Mouse (Mus musculus): Measurements from ENCODE around the gene Tap2. TPM values are rescaled to one million over a fixed set of nuclear protein-coding genes. Genes with fewer than 3 reads are reported as not detected.

Tap2 gene
- polyA plus RNA-seq, 1 experiment: 56.6 TPM

GRCm38 (mm10) chr17:34261502-34261901 lies 58.2 kb downstream of the Tap2 start:
- TF ChIP-seq CTCF (IDR thresholded peaks at IDR 0.05; ENCODE audit: low read depth, low read length) (no peak), POLR2A (IDR thresholded peaks at IDR 0.05; ENCODE audit: borderline replicate concordance, low read depth, low read length) (no peak)
- Histone ChIP-seq H3K27ac (ENCODE audit: insufficient read depth, low read depth, low read length) (no peak overlapping the region), H3K4me3 (ENCODE audit: insufficient read depth, low read length) (no peak overlapping the region), H3K4me1 (ENCODE audit: control insufficient read depth, insufficient read depth, low read length) (peaks cover 16% of the 10 kb centered on the region; the same call in 1 of the 2 replicates)

- Histone ChIP-seq H3K4me1 (ENCODE audit: control insufficient read depth, insufficient read depth, low read length) (peaks cover 13% of the 10 kb centered on the region; the same call in 1 of the 2 replicates), H3K4me3 (ENCODE audit: insufficient read depth, low read length) (peak overlapping the region; percentile 66), H3K27ac (ENCODE audit: insufficient read depth, low read depth, low read length) (no peak overlapping the region)
- TF ChIP-seq CTCF (IDR thresholded peaks at IDR 0.05; ENCODE audit: low read depth, low read length) (no peak), POLR2A (IDR thresholded peaks at IDR 0.05; ENCODE audit: borderline replicate concordance, low read depth, low read length) (no peak)
Measured at GRCm38 (mm10) chr17:34263068-34263467, 59.7 kb downstream of the Tap2 start.

GRCm38 (mm10) chr17:34263811-34264371 lies 60.6 kb downstream of the Tap2 start:
- Histone ChIP-seq H3K4me1 (ENCODE audit: control insufficient read depth, insufficient read depth, low read length) (peaks cover 13% of the 10 kb centered on the region; the same call in 1 of the 2 replicates), H3K4me3 (ENCODE audit: insufficient read depth, low read length) (peak overlapping the region; percentile 66), H3K27ac (ENCODE audit: insufficient read depth, low read depth, low read length) (no peak overlapping the region)
- TF ChIP-seq CTCF (IDR thresholded peaks at IDR 0.05; ENCODE audit: low read depth, low read length) (no peak), POLR2A (IDR thresholded peaks at IDR 0.05; ENCODE audit: borderline replicate concordance, low read depth, low read length) (no peak)

- peaks cover 13% of the 10 kb centered on the region; the same call in 1 of the 2 replicates for H3K4me1 ChIP-seq (ENCODE audit: control insufficient read depth, insufficient read depth, low read length)
- TF ChIP-seq CTCF (IDR thresholded peaks at IDR 0.05; ENCODE audit: low read depth, low read length) (no peak), POLR2A (IDR thresholded peaks at IDR 0.05; ENCODE audit: borderline replicate concordance, low read depth, low read length) (no peak)
- no peak overlapping the region for H3K27ac ChIP-seq (ENCODE audit: insufficient read depth, low read depth, low read length)
- peak overlapping the region; percentile 63 for H3K4me3 ChIP-seq (ENCODE audit: insufficient read depth, low read length)
Measured at GRCm38 (mm10) chr17:34264452-34265351, 61.4 kb downstream of the Tap2 start.

Other genes with a start within 250 kb of the Tap2 start
- 41.3 and 49.7 TPM in 2 replicates for gene Vps52, start 247.7 kb upstream of the Tap2 start, polyA plus RNA-seq (2012; ENCODE audit: insufficient read depth, insufficient read length, missing spikeins)
- 1,144 and 1,230 TPM in 2 replicates for gene Rps18, start 247.5 kb upstream of the Tap2 start, polyA plus RNA-seq (2012; ENCODE audit: insufficient read depth, insufficient read length, missing spikeins)
- gene H2-K1, start 203.2 kb upstream of the Tap2 start, polyA plus RNA-seq (2012; ENCODE audit: insufficient read depth, insufficient read length, missing spikeins): 2,635 and 2,812 TPM in 2 replicates
- 22.8 and 22.9 TPM in 2 replicates for gene Ring1, start 178.8 kb upstream of the Tap2 start, polyA plus RNA-seq (2012; ENCODE audit: insufficient read depth, insufficient read length, missing spikeins)
- gene H2-Ke6, start 175.5 kb upstream of the Tap2 start, polyA plus RNA-seq (2012; ENCODE audit: insufficient read depth, insufficient read length, missing spikeins): 64.2 and 78.0 TPM in 2 replicates
- gene Slc39a7, start 171.8 kb upstream of the Tap2 start, polyA plus RNA-seq (2012; ENCODE audit: insufficient read depth, insufficient read length, missing spikeins): 62.3 and 70.1 TPM in 2 replicates
- gene Rxrb, start 171.7 kb upstream of the Tap2 start, polyA plus RNA-seq (2012; ENCODE audit: insufficient read depth, insufficient read length, missing spikeins): 50.2 and 51.9 TPM in 2 replicates
- 0.51 and 0.61 TPM in 2 replicates for gene Col11a2, start 164.1 kb upstream of the Tap2 start, polyA plus RNA-seq (2012; ENCODE audit: insufficient read depth, insufficient read length, missing spikeins)
- 0.88 TPM in 1 of 2 replicates, not detected in the other for gene H2-Oa, start 111.2 kb upstream of the Tap2 start, polyA plus RNA-seq (2012; ENCODE audit: insufficient read depth, insufficient read length, missing spikeins)
- gene H2-DMa, start 84.0 kb upstream of the Tap2 start, polyA plus RNA-seq (2012; ENCODE audit: insufficient read depth, insufficient read length, missing spikeins): 206 and 214 TPM in 2 replicates
- gene Brd2, start 80.9 kb upstream of the Tap2 start, polyA plus RNA-seq (2012; ENCODE audit: insufficient read depth, insufficient read length, missing spikeins): 156 and 185 TPM in 2 replicates
- gene H2-DMb2, start 60.2 kb upstream of the Tap2 start, polyA plus RNA-seq (2012; ENCODE audit: insufficient read depth, insufficient read length, missing spikeins): 3.0 and 4.9 TPM in 2 replicates
- gene H2-DMb1, start 50.5 kb upstream of the Tap2 start, polyA plus RNA-seq (2012; ENCODE audit: insufficient read depth, insufficient read length, missing spikeins): 232 and 258 TPM in 2 replicates
- 56.2 and 60.8 TPM in 2 replicates for gene Tap1, start 16.0 kb upstream of the Tap2 start, polyA plus RNA-seq (2012; ENCODE audit: insufficient read depth, insufficient read length, missing spikeins)
- 134 TPM in 2 replicates for gene Psmb9, start 15.8 kb upstream of the Tap2 start, polyA plus RNA-seq (2012; ENCODE audit: insufficient read depth, insufficient read length, missing spikeins)
- 201 and 204 TPM in 2 replicates for gene Psmb8, start 5.8 kb upstream of the Tap2 start, polyA plus RNA-seq (2012; ENCODE audit: insufficient read depth, insufficient read length, missing spikeins)
- gene H2-Ob, start 35.4 kb downstream of the Tap2 start, polyA plus RNA-seq (2012; ENCODE audit: insufficient read depth, insufficient read length, missing spikeins): 1.9 and 2.0 TPM in 2 replicates
- gene H2-Ab1, start 54.2 kb downstream of the Tap2 start, polyA plus RNA-seq (2012; ENCODE audit: insufficient read depth, insufficient read length, missing spikeins): 1,609 and 1,701 TPM in 2 replicates
- gene H2-Aa, start 84.3 kb downstream of the Tap2 start, polyA plus RNA-seq (2012; ENCODE audit: insufficient read depth, insufficient read length, missing spikeins): 2,467 and 2,568 TPM in 2 replicates
- gene H2-Eb1, start 102.3 kb downstream of the Tap2 start, polyA plus RNA-seq (2012; ENCODE audit: insufficient read depth, insufficient read length, missing spikeins): 1,267 and 1,387 TPM in 2 replicates
- gene H2-Eb2, start 122.1 kb downstream of the Tap2 start, polyA plus RNA-seq (2012; ENCODE audit: insufficient read depth, insufficient read length, missing spikeins): 0.31 TPM in 1 of 2 replicates, not detected in the other
- gene Btnl2, start 151.3 kb downstream of the Tap2 start, polyA plus RNA-seq (2012; ENCODE audit: insufficient read depth, insufficient read length, missing spikeins): 0.41 and 0.71 TPM in 2 replicates
- not detected in 2 replicates for gene Btnl1, start 173.6 kb downstream of the Tap2 start, polyA plus RNA-seq (2012; ENCODE audit: insufficient read depth, insufficient read length, missing spikeins)
- gene BC051142, start 195.3 kb downstream of the Tap2 start, polyA plus RNA-seq (2012; ENCODE audit: insufficient read depth, insufficient read length, missing spikeins): 0.95 TPM in 1 of 2 replicates, not detected in the other

Data from bone marrow macrophage, adult 2 months (primary cell).